Mouse (Mus musculus) frontal cortex, postnatal 14 days (tissue): ENCODE measurements at regions not wholly inside any gene's neighbourhood (a gene's known extent, or its start where the extent isn't known, plus 50 kb on each side); places are given as distances from the start of the nearest gene placed in this dataset.

Experiments
- DNase-seq, 2 experiments: peaks; one replicate each; pipeline ENCODE4 v3.0.0; 2022; ENCODE audit warnings: low spot score in 2 of 2

- DNase-seq, result peak; percentile 9 to 11
Observed at GRCm38 (mm10) chr2:80969354-80969753, 352.3 kb downstream of the Nup35 start.

GRCm38 (mm10) chr2:80973217-80973616 lies 356.2 kb downstream of the Nup35 start:
- DNase-seq, result no peak

- DNase-seq, result no peak
Observed at GRCm38 (mm10) chr2:80998296-80998695, 381.3 kb downstream of the Nup35 start.

GRCm38 (mm10) chr2:81007071-81007470 lies 390.0 kb downstream of the Nup35 start:
- DNase-seq, result no peak

- no peak for DNase-seq
Observed at GRCm38 (mm10) chr2:81023620-81024019, 406.6 kb downstream of the Nup35 start.
